ENCODE assay signal across 21 mouse cellular contexts in the genomic region with DNA sequence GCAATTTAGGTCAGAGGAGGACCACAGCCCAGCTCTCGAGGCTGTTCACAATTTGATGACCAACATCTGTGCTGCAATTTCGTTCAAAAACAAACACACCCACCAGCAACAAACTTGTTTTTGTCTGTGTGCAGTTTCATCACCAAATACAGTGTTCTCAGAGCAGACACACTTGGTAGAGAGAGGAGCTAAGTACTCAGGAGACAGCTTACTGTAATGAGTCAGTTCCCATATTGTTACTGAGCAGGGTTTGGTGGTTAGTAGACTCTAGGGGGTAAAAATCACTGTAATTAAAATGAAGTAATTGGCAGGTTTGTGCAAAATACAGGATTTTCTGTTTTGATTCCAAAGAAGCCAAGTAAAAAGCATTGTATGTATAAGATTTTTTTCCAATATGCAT. TPM values are rescaled to one million over a fixed set of nuclear protein-coding genes. Genes with fewer than 3 reads are reported as not detected.
DNase-seq lines count a peak whose midpoint lies in the region; ATAC-seq and TF ChIP-seq lines count a peak whose summit lies in the region.
"Had no signal": no experiment of that assay in that cellular context is flagged by ENCODE, and none has a peak within 500 bp of the region (broad histone marks: within the 10 kb centered on the region; RNA-seq: fewer than 3 reads in every experiment).

No protein-coding gene starts in this region.

- DNase-seq in gastrocnemius, adult 2 months, result no peak
- DNase-seq in gastrocnemius, postnatal 25 days, result no peak
- DNase-seq in layer of hippocampus, adult 2 months (ENCODE audit: low spot score in 2 of 2), result peak in 1 of 2 experiments; percentile 7
- DNase-seq in layer of hippocampus, postnatal 25 days (ENCODE audit: extremely low spot score in 1 of 2, low spot score in 1 of 2), result no peak
- peak; percentile 26 for DNase-seq in adipocyte (ENCODE audit: low spot score)
- DNase-seq in testis, postnatal 14 days (ENCODE audit: low spot score), result no peak
- DNase-seq: adrenal gland, adult 2 months; adrenal gland, postnatal 36 days; B cell, adult 2 months; cerebellum, adult 2 months; cerebellum, postnatal 10 days; gastrocnemius, postnatal 14 days; heart, postnatal 36 days had no signal

- no peak overlapping the region for H3K4me3 ChIP-seq in gastrocnemius, adult 2 months
- H3K4me3 ChIP-seq in layer of hippocampus, adult 2 months, result no peak overlapping the region
- H3K4me3 ChIP-seq: forebrain, embryonic 12.5 days; heart, embryonic 13.5 days; hindbrain, embryonic 15.5 days had no signal

- no peak for ATAC-seq in granulocyte monocyte progenitor cell, adult 5-6 weeks (replicated peaks; ENCODE audit: poor library complexity, severe bottlenecking)
- ATAC-seq: activated CD4-positive, CD25-positive, alpha-beta regulatory T cell, adult 4 months; CD4-positive, CD25-positive, alpha-beta regulatory T cell, adult 4 months; forebrain, embryonic 16.5 days; intestine, embryonic 16.5 days had no signal

- intact Hi-C loops in gastrocnemius, adult 2 months (cut with DNase I), result no loop called here

- TF ChIP-seq CTCF in gastrocnemius, adult 2 months (IDR thresholded peaks at IDR 0.05), result no peak
- no peak for TF ChIP-seq CTCF in layer of hippocampus, adult 2 months (conservative IDR thresholded peaks at IDR 0.05)

- H3K27ac ChIP-seq in gastrocnemius, adult 2 months, result peak overlapping the region; percentile 49; the same call in 1 of the 2 replicates
- peak overlapping the region; percentile 7; the same call in 1 of the 2 replicates for H3K27ac ChIP-seq in layer of hippocampus, adult 2 months
- H3K27ac ChIP-seq: forebrain, embryonic 12.5 days; heart, embryonic 13.5 days had no signal

RNA-seq across cellular contexts. Expression of a gene that starts 28.0 kb away (rescaled TPM):
- total RNA-seq in gastrocnemius, adult 2 months (2021), result 10 to 100 TPM; 13.9 to 14.8 TPM
- 10 to 100 TPM; 10.9 to 13.3 TPM for total RNA-seq in gastrocnemius, postnatal 25 days (2021)
- 100 to 1,000 TPM; 253 to 265 TPM for total RNA-seq in layer of hippocampus, adult 2 months (2021)
- 100 to 1,000 TPM; 205 to 242 TPM for total RNA-seq in layer of hippocampus, postnatal 25 days (2021)
- total RNA-seq in granulocyte monocyte progenitor cell, adult 5-6 weeks (2014; fragmentation: Nextera tagmentation), result 0.19 and 1.9 TPM in 2 replicates
- 0.57 and 0.99 TPM in 2 replicates for total RNA-seq in granulocyte monocyte progenitor cell, adult 5-6 weeks (2017)

RNA-seq across cellular contexts. Expression of a gene that starts 28.0 kb away (rescaled TPM):
- 1 to 10 TPM; 8.5 to 8.6 TPM for total RNA-seq in gastrocnemius, adult 2 months (2021)
- 1 to 10 TPM; 6.9 to 8.2 TPM for total RNA-seq in gastrocnemius, postnatal 25 days (2021)
- 10 to 100 TPM; 24.2 to 26.5 TPM for total RNA-seq in layer of hippocampus, adult 2 months (2021)
- 10 to 100 TPM; 23.9 to 25.1 TPM for total RNA-seq in layer of hippocampus, postnatal 25 days (2021)
- total RNA-seq in granulocyte monocyte progenitor cell, adult 5-6 weeks (2014; fragmentation: Nextera tagmentation), result 25.7 and 26.9 TPM in 2 replicates
- total RNA-seq in granulocyte monocyte progenitor cell, adult 5-6 weeks (2017), result 27.5 and 37.7 TPM in 2 replicates

Comparison
In these comparisons a context has a peak if more than half of its experiments do, and no peak if none do; other contexts are left out.
1. RNA of a gene that starts 28.0 kb away (total RNA-seq): 253 to 265 TPM in layer of hippocampus, adult 2 months and 205 to 242 TPM in layer of hippocampus, postnatal 25 days; 13.9 to 14.8 TPM in gastrocnemius, adult 2 months, 10.9 to 13.3 TPM in gastrocnemius, postnatal 25 days and 0.19 to 1.9 TPM in granulocyte monocyte progenitor cell, adult 5-6 weeks; every median in the first group is over 10 times any median in the second.